Mouse (Mus musculus): ENCODE results near the gene Exosc8.
A peak's percentile ranks its signal among the peaks of the same experiment; 100 is the strongest.

Gene Exosc8

DNA sequence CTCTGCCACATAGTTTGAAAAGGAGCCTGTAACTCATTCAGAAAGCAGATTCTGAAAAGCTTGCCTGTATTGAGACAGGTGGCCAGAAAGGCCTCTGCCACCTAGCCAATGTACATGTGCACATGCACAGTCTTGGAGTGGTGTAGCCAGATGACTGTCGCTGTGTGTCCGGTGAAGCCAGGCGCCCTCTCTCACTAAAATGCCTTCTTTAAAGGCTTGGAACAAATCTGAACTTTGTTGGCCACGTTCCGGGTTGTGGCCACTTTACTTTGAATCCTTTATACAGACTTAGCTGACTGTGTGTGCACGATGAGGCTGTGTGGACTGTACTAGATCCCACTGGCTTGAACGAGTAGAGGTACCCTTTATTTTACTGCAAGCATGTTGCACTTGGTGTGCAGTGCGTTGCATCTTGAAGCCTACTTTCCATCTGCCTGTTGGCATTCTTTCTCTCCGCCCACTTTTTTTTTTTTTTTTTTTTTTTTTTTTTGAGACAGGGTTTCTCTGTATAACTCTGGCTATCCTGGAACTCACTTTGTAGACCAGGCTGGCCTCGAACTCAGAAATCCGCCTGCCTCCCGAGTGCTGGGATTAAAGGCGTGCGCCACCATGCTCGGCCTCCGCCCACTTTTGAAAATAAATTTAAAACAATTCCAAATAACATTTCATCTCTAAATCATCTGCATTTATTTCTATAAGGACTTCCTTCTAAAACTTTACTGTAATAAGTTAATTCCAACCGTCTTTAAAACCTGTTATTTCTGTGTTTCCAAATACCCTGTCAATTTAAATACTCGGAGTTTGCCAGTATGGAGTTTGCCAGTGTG lies 1.1 kb upstream of the Exosc8 start:
- DNase-seq (ENCODE audit: low read depth, low spot score) = peak; percentile 24

DNA sequence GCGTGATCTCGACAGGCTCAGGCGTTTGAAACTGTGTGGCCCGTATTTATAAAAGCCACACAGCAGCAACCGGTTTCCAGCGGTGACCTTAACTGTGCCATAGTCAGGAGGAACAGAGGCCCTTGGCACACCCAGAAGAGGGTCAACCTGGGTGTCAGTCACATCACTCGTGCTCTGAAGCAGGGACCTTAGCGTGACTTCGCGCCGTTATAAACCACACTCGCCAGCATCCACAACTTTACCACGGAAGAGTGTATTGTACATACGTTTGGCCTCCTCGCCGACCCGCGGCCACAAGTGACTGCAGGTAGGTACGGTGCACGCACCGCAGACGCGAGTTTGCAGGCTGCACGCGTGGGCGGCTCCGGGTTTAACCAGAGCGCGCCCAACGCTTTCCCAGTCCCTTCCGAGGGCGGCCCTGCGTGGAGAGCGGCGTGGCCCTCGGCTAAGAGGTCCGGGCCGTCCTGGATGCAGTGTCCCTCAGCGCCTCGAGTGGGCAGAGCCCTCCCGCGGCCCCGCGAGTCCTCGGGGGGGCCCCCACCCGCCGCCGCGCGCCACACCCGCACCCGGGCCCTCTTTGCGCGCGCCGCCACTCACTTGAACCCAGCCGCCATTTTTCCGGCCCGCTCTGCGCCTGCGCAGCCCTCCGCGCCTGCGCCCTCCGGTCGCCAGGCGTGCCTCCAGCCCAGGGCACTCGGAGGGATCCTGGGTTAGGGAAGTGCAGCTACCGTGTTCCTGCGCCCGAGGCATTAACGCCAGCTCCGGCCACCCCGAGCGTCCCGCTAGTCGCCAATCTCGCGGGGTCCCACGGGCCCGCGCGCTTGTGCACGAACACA lies 564 bp downstream of the Exosc8 start:
- peak; percentile 96 for DNase-seq (ENCODE audit: low read depth, low spot score)

DNA sequence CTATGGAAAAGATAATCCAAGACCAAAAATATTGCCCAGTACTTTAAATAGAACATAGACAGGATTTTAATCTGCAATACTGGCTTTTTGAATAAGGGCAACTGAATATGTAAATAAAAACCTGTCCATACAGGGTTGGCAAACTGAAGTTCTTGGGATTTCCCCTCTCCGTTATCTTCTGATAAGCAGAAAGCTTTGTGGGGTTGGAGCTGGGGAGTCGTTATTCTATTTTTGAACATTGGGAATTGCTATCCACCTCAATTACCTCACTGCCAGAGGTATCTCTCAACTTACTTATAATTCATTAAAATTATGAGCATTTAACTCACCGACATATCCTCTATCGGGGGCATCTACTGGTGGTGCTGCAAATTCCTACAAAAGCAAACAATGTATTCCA lies 2.8 kb downstream of the Exosc8 start:
- DNase-seq (ENCODE audit: low read depth, low spot score) = no peak

DNA sequence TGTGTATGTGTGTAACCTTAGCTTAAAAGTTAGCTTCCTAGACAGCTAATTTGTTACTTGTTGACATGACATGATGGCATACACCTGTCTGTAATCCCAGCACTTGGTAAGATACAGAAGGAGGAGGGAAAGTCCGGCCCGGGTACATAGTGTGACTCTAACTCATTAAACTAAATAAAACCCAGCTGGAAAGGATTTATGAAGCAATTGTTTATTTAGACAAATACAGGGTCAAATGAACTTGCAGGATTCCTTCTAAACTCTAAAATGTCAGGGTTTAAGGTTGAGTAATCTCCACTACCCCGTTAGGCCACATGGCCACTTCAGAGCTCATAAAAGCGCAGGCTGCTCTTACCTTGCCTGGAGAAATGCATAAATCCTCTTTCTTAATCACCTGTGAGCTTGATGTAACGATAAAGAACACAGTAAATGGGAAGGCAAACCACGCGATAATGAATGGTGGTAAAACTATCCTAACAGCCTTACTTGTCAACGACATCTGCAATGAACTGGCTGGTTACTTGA lies 3.5 kb downstream of the Exosc8 start:
- DNase-seq (ENCODE audit: low read depth, low spot score) = no peak

DNA sequence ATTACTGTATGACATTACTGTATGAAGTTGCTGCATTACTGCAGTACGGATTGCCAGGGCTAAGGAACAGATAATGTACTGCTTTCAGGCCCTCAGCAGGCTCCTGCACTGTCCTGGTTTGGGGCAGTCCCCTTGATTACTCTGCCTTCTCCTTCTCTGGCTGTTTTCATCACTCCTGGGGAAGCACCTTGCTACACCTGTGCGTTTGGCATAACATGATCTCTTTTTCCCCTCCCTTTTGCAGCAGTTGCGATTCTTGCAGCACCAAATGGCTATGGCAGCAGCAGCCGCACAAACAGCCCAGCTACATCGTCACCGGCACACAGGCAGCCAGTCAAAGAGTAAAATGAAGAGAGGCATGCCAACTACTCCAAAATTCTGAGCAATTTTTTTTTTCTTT lies 7.1 kb downstream of the Exosc8 start:
- no peak for DNase-seq (ENCODE audit: low read depth, low spot score)

DNA sequence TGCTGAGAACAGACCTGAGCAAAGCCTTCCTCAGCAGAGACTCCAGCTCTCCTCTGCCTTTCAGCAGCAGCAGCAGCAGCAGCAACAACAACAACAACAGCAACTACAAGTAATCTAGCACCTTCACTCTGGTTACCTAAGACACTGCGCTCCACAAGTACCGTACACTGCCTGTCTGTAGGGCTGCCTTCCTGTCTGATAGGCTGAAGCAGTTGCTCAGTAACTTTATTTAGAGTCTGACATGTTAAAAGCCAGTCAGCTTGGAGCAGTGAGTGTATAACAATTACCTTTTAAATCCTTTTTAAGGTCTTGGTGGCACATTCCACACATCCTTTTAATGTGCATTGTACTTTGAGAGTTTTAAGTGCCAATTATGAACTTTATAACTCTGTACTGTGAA lies 7.6 kb downstream of the Exosc8 start:
- no peak for DNase-seq (ENCODE audit: low read depth, low spot score)

DNA sequence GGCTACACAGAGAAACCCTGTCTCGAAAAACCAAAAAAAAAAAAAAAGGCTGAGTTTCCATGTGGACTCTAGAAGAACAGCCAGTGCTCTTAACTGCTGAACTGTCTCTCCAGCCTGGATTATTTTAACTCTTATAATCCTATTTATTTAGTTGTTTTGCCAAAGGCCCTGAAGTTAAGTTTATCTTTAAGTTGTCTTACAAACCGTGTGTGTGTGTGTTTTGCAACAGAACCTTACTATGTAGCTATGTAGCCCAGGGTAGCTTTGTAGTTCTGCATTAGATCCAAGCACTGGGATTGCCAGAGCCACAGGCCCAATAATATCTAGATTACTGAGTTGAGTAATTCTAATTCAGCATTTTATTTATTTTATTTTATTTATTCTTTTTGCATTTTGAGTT lies 9.8 kb downstream of the Exosc8 start:
- no peak for DNase-seq (ENCODE audit: low read depth, low spot score)

DNA sequence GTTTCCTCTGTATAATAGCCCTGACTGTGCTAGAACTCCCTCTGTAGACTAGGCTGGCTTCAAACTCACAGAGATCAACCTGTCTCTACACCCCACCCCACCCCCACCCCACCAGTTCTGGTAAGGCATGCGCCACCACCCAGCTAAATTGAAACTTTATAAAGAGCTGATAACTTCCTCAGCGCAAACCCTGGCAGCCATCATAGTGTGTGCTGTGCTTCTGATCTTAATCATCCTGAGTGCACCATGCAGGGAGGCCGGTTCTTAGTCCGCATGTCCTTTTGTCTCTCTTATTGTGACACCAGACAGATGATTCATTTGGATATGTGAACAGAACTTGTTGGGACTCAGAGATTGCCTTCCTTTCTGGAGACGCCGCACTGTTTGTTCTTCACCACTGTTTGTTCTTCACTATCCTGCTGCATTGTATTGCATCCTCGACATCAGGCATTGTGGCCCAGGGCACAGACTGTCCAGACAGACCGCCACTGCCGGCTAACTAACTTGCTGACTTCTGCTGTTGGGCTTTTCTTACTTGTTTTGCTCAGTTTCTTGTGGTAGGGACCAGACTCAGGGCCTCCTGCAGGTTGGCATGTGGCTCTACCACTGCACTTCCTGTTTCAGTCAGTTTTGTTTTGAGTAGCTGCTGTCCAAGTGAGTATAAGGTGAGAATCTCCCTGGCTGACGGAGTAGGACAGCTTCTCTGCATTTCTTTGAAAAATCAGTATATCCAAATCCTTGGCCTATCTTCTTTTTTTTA lies 11.3 kb downstream of the Exosc8 start:
- peak; percentile 45 for DNase-seq (ENCODE audit: low read depth, low spot score)

DNA sequence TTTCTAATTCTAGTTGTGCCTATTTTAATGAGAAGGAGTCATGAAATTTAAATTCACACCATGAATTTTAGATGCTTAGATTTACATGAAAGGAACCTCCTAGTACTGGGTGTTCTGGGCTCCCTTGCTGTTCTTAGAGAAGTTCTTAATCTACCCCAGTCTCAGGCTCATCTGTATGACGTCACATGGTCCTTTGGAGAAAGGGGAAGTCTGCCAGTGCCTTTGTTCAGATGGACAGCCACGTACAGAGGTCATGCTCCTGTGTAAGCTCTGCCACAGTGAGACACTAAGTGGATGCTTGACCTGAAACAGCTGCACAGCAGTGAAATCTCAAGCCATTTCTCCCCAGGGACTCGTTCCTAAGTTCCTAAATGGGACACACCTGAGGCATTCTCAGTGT lies 16.2 kb downstream of the Exosc8 start:
- DNase-seq (ENCODE audit: low read depth, low spot score) = no peak

DNA sequence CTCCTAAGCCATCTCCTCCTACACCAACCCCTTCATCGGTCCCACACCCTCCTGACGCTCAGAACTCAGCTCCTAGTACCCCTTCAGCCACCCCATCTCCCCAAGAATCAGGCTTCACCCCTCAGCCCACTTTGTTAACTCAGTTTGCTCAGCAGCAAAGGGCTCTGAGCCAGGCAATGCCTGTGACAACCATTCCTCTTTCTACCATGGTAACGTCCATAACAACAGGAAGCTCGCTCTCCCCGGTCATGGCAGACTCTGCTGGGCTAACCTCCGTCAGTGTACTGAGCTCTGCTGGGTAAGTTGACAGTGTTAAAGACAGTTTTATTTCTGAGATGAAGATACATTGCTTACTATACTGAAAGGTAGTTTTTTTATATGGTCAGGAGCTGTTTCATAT lies 17.8 kb downstream of the Exosc8 start:
- DNase-seq (ENCODE audit: low read depth, low spot score) = no peak

DNA sequence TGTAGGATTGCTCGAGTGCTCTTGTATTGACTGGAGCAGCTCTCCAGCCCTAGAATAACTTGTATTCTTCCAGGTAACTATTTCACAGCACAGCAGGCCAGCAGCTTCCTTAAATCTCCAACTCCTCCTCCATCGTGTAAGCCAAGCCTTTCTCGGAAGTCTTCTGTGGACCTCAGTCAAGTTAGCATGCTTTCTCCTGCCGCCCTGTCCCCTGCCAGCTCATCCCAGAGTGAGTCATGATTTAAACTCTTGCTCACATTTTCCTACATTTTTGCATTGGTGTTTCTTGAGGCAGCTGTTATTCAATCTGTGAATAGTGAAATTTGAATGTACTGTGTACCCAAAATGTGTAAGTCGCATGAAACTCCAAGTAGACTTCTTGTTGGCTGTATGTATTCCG lies 19.7 kb downstream of the Exosc8 start:
- no peak for DNase-seq (ENCODE audit: low read depth, low spot score)

DNA sequence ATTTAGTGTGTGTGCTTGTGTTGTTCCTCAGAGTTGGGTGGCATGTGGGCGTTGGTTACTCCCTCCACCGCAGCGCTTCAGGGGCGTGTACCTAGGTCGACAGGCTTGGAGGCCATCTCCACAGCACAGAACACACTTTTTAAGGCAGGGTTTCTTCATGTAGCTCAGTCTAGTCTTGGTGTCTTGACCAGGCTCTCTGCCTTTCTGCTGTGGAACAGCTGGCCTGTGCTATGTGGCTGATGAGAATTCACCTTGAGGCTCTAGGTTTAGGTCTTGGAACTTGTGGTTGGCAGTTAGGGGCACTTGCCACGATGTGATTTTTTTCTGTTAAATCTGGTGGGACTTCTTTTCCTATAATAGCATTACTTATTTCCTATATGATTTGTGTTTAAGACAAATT lies 20.9 kb downstream of the Exosc8 start, which contains the start of gene Gm21958:
Gene Gm21958 (minus strand): TSS at position 101 of the 400 bp plus-strand sequence.
- no peak for DNase-seq (ENCODE audit: low read depth, low spot score)

DNA sequence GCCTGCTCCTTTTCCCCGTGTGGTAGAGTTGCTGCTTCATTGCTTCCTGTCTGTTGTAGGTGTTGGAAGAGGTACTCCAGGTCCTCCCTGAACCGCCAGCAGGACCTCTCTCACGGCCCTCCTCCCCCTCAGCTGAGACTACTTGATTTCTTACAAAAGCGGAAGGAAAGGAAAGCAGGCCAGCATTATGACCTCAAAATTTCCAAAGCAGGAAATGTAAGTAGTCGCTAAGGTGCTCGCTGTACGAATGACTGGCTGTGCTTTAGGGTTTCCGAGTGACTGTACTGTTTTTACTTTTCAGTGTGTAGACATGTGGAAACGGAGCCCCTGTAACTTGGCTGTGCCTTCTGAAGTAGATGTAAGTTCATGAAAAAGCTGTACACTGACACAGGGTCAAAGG lies 26.2 kb downstream of the Exosc8 start:
- no peak for DNase-seq (ENCODE audit: low read depth, low spot score)

DNA sequence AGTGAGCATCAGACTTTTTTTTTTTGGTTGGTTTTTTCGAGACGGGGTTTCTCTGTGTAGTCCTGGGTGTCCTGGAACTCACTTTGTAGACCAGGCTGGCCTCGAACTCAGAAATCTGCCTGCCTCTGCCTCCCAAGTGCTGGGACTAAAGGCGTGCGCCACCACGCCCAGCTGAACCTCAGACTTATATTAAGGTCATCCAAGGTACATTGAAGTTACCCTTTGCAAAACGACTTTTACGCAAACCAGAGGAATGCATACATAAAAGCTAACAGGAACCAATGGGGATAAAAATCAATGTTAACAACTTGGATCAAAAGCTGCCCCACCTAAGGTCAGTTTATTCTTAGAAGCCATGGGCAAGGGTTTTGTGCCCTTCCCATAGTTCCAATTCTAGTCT lies 31.1 kb downstream of the Exosc8 start:
- peak; percentile 65 for DNase-seq (ENCODE audit: low read depth, low spot score)

DNA sequence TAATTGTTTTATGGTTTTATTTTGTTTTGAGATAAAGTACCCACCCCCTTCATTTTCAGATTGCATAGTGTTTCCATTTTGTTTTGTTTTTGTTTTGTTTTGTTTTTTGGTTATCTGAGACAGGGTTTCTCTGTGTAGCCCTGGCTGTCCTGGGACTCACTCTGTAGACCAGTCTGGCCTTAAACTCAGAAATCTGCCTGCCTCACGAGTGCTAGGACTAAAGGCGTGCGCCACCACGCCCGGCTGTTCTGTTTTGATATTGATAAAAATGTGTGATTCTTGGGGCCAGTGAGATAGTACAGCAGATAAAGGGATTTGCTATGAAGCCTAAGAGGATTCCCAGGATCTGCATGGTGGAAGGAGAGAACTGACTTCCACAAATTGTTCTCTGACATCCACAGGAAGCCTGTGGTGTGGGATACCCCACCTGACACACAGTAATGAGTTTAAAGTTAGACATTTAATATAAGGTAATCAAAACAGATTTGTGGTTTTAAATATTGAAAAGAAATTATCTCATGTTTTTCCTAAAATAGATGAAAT lies 35.4 kb downstream of the Exosc8 start:
- DNase-seq (ENCODE audit: low read depth, low spot score) = no peak

DNA sequence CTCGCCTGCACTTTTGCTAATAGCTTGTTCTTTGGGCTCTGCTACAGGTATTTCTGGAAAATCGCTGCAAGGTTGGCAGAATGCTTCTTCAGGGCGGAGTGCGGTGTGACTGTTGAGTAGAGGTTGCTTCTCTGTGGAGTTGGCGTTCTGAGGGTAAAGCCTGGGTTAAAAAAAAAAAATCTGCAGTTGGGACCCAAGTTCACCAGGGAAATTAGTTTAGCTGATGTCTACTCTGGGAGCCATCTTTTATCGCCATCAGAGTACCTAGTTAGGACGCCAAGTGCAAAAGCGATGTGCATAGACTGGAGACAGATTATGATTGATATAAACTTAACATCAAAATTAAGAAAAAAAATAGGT lies 42.2 kb downstream of the Exosc8 start:
- no peak for DNase-seq (ENCODE audit: low read depth, low spot score)

DNA sequence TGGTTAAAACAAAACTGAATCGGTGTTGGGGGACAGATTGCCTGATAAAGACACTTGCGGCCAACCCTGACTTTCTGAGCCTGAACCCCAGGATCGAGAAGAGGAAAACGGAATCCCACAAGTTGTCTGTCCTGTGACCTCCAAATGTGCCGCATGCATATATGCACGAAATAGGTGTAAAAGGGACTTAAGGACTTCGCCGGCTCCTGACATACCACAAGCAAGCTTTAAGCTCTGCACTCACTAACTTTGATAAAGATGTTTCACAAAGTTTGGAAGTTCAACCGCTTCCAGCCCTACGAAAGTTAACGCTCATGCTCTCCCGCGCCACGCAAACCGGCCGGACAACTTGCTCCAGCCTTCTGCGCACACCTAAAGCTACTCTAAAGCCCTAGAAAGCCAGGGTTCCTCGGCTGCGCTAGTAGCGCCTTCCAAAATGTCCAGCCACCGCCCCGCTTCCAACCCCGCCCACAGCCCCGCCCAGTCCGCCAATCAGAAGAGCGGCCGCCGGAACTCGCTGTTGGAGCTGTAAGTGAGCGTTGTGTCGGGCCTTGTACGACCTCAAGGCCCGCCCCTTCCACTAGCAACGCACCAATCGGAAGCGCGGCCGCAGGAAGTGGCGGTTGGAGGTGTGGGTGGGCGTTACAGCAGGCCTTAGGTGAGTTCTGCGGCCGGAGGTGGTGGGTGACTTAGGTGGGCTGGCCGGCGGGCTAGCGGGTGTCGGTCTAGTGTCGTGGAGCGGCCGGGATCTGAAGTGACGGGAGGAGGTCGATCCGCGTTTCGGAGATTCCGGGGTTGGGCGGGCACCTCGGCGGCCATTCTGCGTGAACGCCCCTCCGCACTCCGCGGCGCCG lies 42.8 kb downstream of the Exosc8 start, which contains the start of gene Supt20:
Gene Supt20 (plus strand): TSS at position 606 of the 854 bp plus-strand sequence.
- DNase-seq (ENCODE audit: low read depth, low spot score) = peak; percentile 99

DNA sequence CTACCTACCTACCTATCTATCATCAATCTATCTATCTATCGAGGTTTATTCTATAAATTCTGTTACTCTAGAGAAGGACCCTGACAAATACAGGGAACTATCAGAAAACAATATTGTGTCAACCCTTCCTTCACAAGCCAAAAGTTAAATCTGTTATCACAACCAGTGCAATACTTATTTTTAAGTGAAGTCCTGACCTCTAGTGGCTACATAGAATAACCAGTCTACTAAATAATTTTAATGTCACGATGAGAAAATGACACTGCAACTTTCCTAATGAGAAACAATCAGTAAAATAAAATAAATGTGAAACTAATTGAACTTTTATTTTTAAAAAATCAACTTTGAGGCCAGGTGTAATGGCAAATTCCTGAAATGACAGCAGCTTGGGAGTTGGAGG lies 46.1 kb downstream of the Exosc8 start:
- DNase-seq (ENCODE audit: low read depth, low spot score) = no peak

DNA sequence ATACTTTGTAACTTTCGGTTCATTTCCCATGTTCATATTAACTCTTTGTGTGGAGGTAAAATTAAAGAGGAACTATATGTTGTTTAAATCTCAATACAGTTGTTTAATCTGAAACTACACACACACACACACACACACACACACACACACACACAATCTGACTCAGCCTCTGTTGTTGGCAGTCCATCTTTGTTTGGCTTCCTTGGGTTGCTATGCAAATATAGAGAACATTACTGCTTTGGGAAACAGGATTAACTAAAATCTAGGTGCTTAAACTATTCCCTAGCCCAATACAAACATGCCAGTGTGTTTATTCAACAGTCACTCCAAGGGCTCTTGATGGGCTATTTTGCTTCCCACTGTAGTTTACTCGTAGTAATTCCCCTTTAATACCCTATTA lies 47.9 kb downstream of the Exosc8 start:
- no peak for DNase-seq (ENCODE audit: low read depth, low spot score)

DNA sequence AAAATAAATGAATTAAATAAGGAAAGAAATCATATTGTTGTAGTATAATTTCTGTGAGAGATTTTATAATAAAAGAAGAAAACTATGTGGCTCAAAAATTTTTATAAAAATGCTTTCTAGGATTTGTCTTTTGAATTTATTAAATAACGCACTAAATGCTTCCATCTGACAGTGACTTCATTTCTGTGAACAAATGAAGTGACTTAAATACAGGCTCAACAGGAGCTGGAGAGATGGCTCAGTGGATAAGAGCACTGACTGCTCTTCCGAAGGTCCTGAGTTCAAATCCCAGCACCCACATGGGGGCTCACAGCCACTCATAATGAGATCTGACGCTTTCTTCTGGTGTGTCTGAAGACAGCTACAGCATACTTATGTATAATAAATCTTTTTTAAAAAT lies 50.0 kb downstream of the Exosc8 start:
- DNase-seq (ENCODE audit: low read depth, low spot score) = no peak
